Mouse (Mus musculus) erythroblast, embryonic 14.5 days (primary cell): ENCODE measurements around the gene Grm4.

Source experiments
- GATA1 ChIP-seq: IDR thresholded peaks from 2 replicates; pipeline ENCODE4 v1.6.1; 2012; ENCODE audit warnings: low read length, inconsistent platforms, mixed read lengths
- TAL1 ChIP-seq: IDR thresholded peaks from 3 replicates; pipeline ENCODE4 v1.6.1; 2012; ENCODE audit warnings: low read length, inconsistent platforms, mixed read lengths

DNA sequence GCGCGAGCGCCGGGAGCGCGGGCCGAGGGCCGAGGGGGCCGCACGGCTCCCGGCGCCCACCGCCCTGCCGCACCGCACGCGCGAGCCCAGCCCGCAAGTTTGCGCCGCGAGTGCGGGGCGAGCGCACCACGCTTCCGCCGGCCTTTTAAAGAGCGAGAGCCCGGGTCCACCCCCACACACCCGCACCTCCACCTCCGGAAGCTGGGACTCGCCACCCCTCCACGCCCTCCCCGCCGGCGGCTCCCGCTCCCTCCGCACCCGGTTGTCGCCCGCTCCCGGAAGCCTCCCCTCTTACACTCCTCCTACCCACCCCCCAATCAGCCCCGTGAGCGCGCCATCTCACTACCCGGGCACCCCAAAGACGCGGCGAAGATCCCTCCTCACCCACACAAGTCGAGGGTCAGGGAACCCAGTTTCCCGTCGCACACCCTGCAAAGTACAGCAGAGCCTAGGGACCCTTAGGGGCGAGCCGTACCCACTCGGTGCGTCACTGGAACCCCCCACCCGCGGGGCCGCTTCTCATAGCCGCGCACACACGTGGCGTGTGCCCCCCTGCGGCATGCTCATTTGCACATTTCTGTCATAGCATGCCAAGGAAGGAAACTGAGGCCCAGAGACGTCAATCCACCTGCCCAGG lies 7.8 kb downstream of the Grm4 start:
- no peak for TF ChIP-seq GATA1
- no peak for TF ChIP-seq TAL1
